Mouse (Mus musculus) left cerebral cortex, postnatal 10 days (tissue): Measurements from ENCODE around the gene Tmem143. TPM values are rescaled to one million over a fixed set of nuclear protein-coding genes. Genes with fewer than 3 reads are reported as not detected.

ENCODE experiments used
- DNase-seq, 2 experiments: peaks; one replicate each; pipeline ENCODE4 v3.0.0; 2021 to 2022; ENCODE audit warnings: low spot score in 2 of 2, mixed read lengths in 1 of 2; ENCODE audit errors: extremely low spot score in 1 of 2
- intact Hi-C: fragments of 180-260 bp; cut with DNase I; formaldehyde crosslinking; loops from one replicate; pipeline ENCODE4 v1.15.1; 2025
- total RNA-seq, 2 experiments: library from RNA; stranded (reverse); gene quantifications; 2 replicates each; pipeline ENCODE4 v1.2.3; 2021

Gene Tmem143
- total RNA-seq: 10 to 100 TPM; 17.9 to 22.8 TPM

- intact Hi-C loops: no loop called here
- peak; percentile 96 to 98 for DNase-seq
These were observed at the start of gene Tmem143, which contains the start of gene Syngr4 for GRCm38 (mm10) chr7:45896517-45897257. Tmem143 (plus strand) TSS chr7:45896941. Syngr4 (minus strand) TSS chr7:45896714.

DNA sequence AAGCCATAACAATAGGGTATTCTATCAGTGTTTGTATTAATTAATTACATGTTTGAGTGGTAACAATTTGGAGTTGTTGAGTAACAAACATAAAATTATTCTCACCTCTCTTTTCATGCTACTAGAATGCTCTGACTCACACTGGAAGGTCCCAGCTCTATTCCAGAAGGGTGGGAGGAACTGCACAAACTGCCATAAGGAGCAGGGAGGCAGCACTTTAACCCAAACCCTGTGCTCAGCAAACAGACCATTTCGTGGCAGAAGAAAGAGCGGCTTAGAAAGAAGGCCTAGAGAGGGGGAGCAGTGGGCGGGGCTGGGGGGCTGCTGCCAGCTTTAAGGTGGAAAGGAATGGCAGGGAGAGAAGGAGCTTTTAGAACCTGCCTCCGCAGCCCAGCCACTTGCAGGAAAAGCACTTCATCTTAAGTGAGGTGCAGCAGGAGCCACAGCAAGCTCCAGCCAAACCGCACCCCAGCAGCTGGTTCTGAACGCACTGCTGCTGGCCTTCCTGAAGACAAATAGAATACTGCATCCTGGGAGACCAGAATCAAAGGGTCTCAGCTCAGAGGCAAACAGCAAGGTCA, 48.2 kb upstream of the Tmem143 start:
- DNase-seq: no peak
- intact Hi-C loops: no loop called here

GRCm38 (mm10) chr7:45850661-45851060, 46.1 kb upstream of the Tmem143 start:
- no peak for DNase-seq
- intact Hi-C loops: no loop called here

DNA sequence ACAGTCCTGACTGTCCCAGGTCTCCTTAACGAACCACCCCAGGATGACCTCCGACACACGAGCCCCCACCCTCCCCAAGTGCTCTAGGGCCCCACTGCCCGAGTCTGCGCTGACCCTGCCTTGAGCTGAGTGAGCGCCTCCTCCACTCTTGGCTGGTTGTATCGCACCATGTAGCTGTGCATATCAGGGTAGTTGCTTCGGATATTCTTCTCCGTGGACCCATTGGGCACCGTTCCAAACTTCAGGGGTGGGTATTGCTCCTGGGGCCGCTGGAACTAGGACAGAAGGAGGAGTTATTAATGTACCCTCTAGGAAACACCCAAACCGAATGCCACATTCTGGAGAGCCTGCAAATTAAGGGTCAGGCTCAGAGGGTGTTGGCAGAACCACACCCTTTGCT, 43.7 kb upstream of the Tmem143 start:
- no peak for DNase-seq
- intact Hi-C loops: no loop called here

GRCm38 (mm10) chr7:45856950-45857901, 39.5 kb upstream of the Tmem143 start:
- peak in 1 of 2 experiments; percentile 62 for DNase-seq
- intact Hi-C loops: no loop called here

- DNase-seq: no peak
- intact Hi-C loops: no loop called here
These were observed 37.7 kb upstream of the Tmem143 start for GRCm38 (mm10) chr7:45859008-45859407.

DNA sequence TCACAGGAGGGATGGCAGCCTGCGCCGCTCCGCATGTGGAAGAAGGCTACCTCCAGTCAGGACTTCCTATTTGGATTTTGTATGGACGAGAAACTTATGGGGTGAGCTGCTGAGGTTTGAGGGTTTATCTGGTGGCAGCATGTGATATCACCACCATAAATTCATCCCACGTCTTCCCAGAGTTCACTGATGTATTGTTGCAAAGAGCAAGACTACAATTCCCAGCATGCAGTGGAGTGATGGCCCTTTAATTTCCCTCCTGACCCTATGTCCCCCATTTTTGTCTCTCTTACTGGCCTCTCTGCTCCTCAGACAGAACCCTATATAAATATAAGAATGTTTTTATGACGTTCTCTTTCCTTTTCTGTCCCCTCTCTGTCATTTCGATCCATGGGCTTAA, 33.9 kb upstream of the Tmem143 start:
- DNase-seq: no peak
- intact Hi-C loops: no loop called here

- intact Hi-C loops: no loop called here
- no peak for DNase-seq
These were observed 32.3 kb upstream of the Tmem143 start for GRCm38 (mm10) chr7:45864435-45864834.

DNA sequence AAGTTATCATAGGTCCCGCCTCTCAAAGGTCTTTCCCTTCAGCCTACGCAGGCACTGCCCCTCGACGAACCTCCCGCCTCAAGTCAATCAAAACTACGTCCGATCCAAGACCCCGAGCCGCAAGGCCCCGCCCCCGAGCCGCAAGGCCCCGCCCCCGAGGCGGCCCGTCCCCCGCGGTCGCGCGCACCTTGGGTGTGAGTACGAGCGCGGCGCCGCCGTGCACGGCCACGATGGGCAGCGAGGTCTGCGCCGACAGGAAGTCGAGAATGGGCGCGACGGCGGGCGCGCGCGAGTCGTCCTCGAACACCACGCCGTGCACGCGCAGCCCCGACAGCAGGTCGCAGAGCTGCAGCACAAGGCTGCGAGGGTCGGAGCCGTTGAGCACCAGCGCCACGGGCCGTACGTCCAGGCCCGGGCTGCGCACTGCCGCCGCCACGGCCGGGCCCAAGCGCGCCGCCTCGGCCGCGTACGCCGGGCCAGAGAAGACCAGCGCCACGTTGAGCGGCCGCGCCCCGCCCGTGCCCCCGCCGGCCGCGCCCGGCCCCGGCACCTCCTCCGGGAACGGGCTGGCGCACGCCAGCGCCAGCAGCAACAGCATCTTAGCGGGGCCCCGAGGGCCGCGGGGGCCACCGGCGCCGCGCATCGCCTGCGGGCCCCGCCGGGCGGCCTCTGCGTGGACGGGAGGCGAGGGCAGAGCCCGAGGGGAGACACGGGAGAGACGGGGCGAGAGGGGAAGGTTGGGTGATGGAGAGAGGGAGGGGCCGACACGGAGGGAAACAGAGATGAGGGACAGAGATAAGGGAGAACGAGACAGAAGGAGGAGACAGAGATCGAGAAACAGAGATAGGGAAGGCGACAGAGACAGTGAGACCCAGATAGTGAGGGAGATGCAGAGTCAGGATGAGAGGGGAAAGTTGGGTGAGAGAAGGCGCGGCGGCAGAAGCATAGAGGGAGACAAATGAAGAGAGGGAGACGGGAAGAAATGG, 30.5 kb upstream of the Tmem143 start:
- peak; percentile 83 to 98 for DNase-seq
- intact Hi-C loops: no loop called here

- no peak for DNase-seq
- intact Hi-C loops: no loop called here
These were observed 28.9 kb upstream of the Tmem143 start for GRCm38 (mm10) chr7:45867871-45868270.

GRCm38 (mm10) chr7:45869107-45869670, 27.6 kb upstream of the Tmem143 start:
- intact Hi-C loops: no loop called here
- DNase-seq: no peak

DNA sequence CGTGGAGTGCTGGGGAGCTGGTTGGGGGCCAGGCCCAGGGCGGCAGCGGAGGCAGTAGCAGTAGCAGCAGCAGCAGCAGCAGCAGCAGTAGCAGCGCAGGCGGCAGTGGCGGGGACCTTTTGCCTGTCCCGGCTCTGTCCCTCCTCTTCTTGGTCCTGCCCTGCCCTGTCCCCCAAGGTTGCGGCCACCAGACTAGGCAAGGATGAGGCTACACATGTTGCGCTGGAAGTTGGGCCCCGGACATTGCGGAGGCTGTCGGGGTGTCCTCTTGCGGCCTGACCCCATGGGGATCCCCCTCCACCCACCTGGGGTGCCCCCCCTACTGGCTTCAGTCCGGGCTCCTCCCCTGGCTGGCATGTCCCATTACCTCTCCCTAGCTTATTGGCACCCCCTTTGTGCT, 27.0 kb upstream of the Tmem143 start:
- intact Hi-C loops: loop anchor here (5.0 kb wide), 1 partner anchor 138 kb away; no protein-coding TSS in a partner anchor
- DNase-seq: peak in 1 of 2 experiments; percentile 60

GRCm38 (mm10) chr7:45870282-45871058, 26.3 kb upstream of the Tmem143 start:
- intact Hi-C loops: loop anchor here (5.0 kb wide), 1 partner anchor 137 kb away; no protein-coding TSS in a partner anchor
- DNase-seq: peak in 1 of 2 experiments; percentile 60

DNA sequence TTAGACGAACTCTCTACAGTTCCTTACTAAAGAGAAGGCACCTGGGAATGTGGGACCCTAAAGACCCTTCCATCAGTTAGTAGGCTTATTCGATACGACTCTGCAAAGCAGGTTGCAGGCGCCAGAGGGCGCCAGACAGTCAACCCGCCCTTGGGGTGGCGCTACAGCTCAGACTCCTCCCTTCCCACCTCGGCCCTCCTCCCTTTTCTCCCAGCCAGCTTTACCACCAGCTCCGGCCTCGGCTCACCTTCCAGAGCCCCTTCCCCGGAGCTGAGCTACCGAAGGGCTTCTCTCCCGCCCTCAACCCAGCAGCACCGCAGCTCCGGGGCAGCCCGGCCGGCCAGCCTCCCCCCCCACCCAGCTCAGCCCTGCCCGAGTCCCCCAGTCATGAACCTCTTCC, 24.1 kb upstream of the Tmem143 start, which contains the start of gene Kdelr1:
Gene Kdelr1, plus strand, starts transcription at position 149 of the 400 bp plus-strand sequence.
- peak; percentile 85 to 92 for DNase-seq
- intact Hi-C loops: loop anchor here (2.0 to 5.0 kb wide), 2 partner anchors 62 to 135 kb away; no protein-coding TSS in a partner anchor

- intact Hi-C loops: loop anchor here (2.0 to 5.0 kb wide), 2 partner anchors 61 to 134 kb away; no protein-coding TSS in a partner anchor
- peak in 1 of 2 experiments; percentile 70 for DNase-seq
These were observed 23.4 kb upstream of the Tmem143 start for GRCm38 (mm10) chr7:45873061-45873947.

GRCm38 (mm10) chr7:45876895-45877294, 19.8 kb upstream of the Tmem143 start:
- intact Hi-C loops: no loop called here
- no peak for DNase-seq
